Mouse (Mus musculus) forebrain, embryonic 13.5 days (tissue): ENCODE measurements at regions not wholly inside any gene's neighbourhood (a gene's known extent, or its start where the extent isn't known, plus 50 kb on each side); places are given as distances from the start of the nearest gene placed in this dataset.

ENCODE experiments used
- ATAC-seq: fragments of 200-750 bp; cut with Nextera tagmentation; 2 replicates; pipeline ENCODE4 v1.8.0; 2017
- H3K27ac ChIP-seq: fragments of 300-500 bp; sonication (generic); 2 replicates; pipeline ENCODE4 v1.5.1; 2015; ENCODE audit warnings: inconsistent platforms, mild to moderate bottlenecking, moderate library complexity
- H3K27me3 ChIP-seq: fragments of 300-500 bp; sonication (generic); 2 replicates; pipeline ENCODE4 v1.6.1; 2015; ENCODE audit warnings: mild to moderate bottlenecking, inconsistent platforms
- H3K36me3 ChIP-seq: fragments of 300-500 bp; sonication (generic); 2 replicates; pipeline ENCODE4 v1.6.1; 2015; ENCODE audit warnings: mild to moderate bottlenecking, inconsistent platforms; ENCODE audit not compliant: poor library complexity, severe bottlenecking
- H3K4me1 ChIP-seq: fragments of 300-500 bp; sonication (generic); 2 replicates; pipeline ENCODE4 v1.6.1; 2015; ENCODE audit warnings: inconsistent platforms
- H3K4me2 ChIP-seq: fragments of 300-500 bp; sonication (generic); 2 replicates; pipeline ENCODE4 v1.6.1; 2015; ENCODE audit warnings: inconsistent platforms, mild to moderate bottlenecking, moderate library complexity
- H3K4me3 ChIP-seq: fragments of 300-500 bp; sonication (generic); 2 replicates; pipeline ENCODE4 v1.5.1; 2015; ENCODE audit warnings: mild to moderate bottlenecking, inconsistent platforms
- H3K9ac ChIP-seq: fragments of 300-500 bp; sonication (generic); 2 replicates; pipeline ENCODE4 v1.6.1; 2015; ENCODE audit warnings: mild to moderate bottlenecking, inconsistent platforms
- H3K9me3 ChIP-seq: fragments of 300-500 bp; sonication (generic); replicated peaks from 2 replicates; pipeline ENCODE4 v1.6.1; 2016; ENCODE audit warnings: inconsistent platforms
- WGBS: fragments of 180-500 bp; shearing (Covaris S2); methylation state at CpG from one replicate; pipeline ENCODE4 v1.1.7; 2015; 5-methylcytosine and 5-hydroxymethylcytosine counted together

GRCm38 (mm10) chr1:137539424-137540116 is 579.3 kb upstream of the Nr5a2 start:
- no peak overlapping the region for H3K4me2 ChIP-seq
- ATAC-seq = no peak
- H3K4me3 ChIP-seq = no peak overlapping the region
- no peak overlapping the region for H3K9ac ChIP-seq
- no peaks in the 10 kb centered on the region for H3K27me3 ChIP-seq
- no peak overlapping the region for H3K27ac ChIP-seq
- H3K9me3 ChIP-seq = no peaks in the 10 kb centered on the region
- WGBS = 88% methylated on average over 12 of the region's 12 CpGs
- no peaks in the 10 kb centered on the region for H3K36me3 ChIP-seq
- no peaks in the 10 kb centered on the region for H3K4me1 ChIP-seq

GRCm38 (mm10) chr1:137514750-137515149 is 554.5 kb upstream of the Nr5a2 start:
- Histone ChIP-seq H3K9ac (no peak overlapping the region), H3K4me1 (no peaks in the 10 kb centered on the region), H3K36me3 (no peaks in the 10 kb centered on the region), H3K4me2 (no peak overlapping the region), H3K27me3 (no peaks in the 10 kb centered on the region), H3K27ac (no peak overlapping the region), H3K9me3 (no peaks in the 10 kb centered on the region), H3K4me3 (no peak overlapping the region)
- 96% methylated on average over 2 of the region's 2 CpGs for WGBS
- no peak for ATAC-seq

- Histone ChIP-seq H3K27me3 (no peaks in the 10 kb centered on the region), H3K9ac (no peak overlapping the region), H3K9me3 (no peaks in the 10 kb centered on the region), H3K4me3 (no peak overlapping the region), H3K4me1 (no peaks in the 10 kb centered on the region), H3K36me3 (no peaks in the 10 kb centered on the region), H3K4me2 (no peak overlapping the region), H3K27ac (no peak overlapping the region)
- ATAC-seq = no peak
- 81% methylated on average over 8 of the region's 8 CpGs for WGBS
Observed at GRCm38 (mm10) chr1:137503704-137504422, 543.6 kb upstream of the Nr5a2 start.

- 84% methylated on average over 5 of the region's 5 CpGs for WGBS
Observed at GRCm38 (mm10) chr1:137488226-137488625, 528.0 kb upstream of the Nr5a2 start.

GRCm38 (mm10) chr1:137478459-137478858 is 518.2 kb upstream of the Nr5a2 start:
- Histone ChIP-seq H3K4me1 (no peaks in the 10 kb centered on the region), H3K9ac (no peak overlapping the region), H3K9me3 (no peaks in the 10 kb centered on the region), H3K4me3 (no peak overlapping the region), H3K36me3 (no peaks in the 10 kb centered on the region), H3K4me2 (no peak overlapping the region), H3K27ac (no peak overlapping the region), H3K27me3 (no peaks in the 10 kb centered on the region)
- no peak for ATAC-seq
- 76% methylated on average over 1 of the region's 1 CpGs for WGBS

More at GRCm38 (mm10) chr1:137488226-137488625, 528.0 kb upstream of the Nr5a2 start:
- Histone ChIP-seq H3K27ac (no peak overlapping the region), H3K9ac (no peak overlapping the region), H3K27me3 (no peaks in the 10 kb centered on the region), H3K4me1 (no peaks in the 10 kb centered on the region), H3K4me3 (no peak overlapping the region), H3K9me3 (no peaks in the 10 kb centered on the region), H3K36me3 (no peaks in the 10 kb centered on the region), H3K4me2 (no peak overlapping the region)
- no peak for ATAC-seq

GRCm38 (mm10) chr1:137477239-137477638 is 517.0 kb upstream of the Nr5a2 start:
- no peak for ATAC-seq
- no peaks in the 10 kb centered on the region for H3K36me3 ChIP-seq
- H3K27ac ChIP-seq = no peak overlapping the region
- no peak overlapping the region for H3K9ac ChIP-seq
- H3K4me2 ChIP-seq = no peak overlapping the region
- 87% methylated on average over 3 of the region's 3 CpGs for WGBS
- no peaks in the 10 kb centered on the region for H3K9me3 ChIP-seq
- H3K4me1 ChIP-seq = no peaks in the 10 kb centered on the region
- H3K27me3 ChIP-seq = no peaks in the 10 kb centered on the region
- no peak overlapping the region for H3K4me3 ChIP-seq

- H3K9me3 ChIP-seq = no peaks in the 10 kb centered on the region
- H3K36me3 ChIP-seq = no peaks in the 10 kb centered on the region
- H3K9ac ChIP-seq = no peak overlapping the region
- no peak overlapping the region for H3K4me2 ChIP-seq
- no peaks in the 10 kb centered on the region for H3K27me3 ChIP-seq
- H3K27ac ChIP-seq = no peak overlapping the region
- H3K4me1 ChIP-seq = no peaks in the 10 kb centered on the region
- H3K4me3 ChIP-seq = no peak overlapping the region
- no peak for ATAC-seq
- 34% methylated on average over 4 of the region's 4 CpGs for WGBS
Observed at GRCm38 (mm10) chr1:137474858-137475257, 514.6 kb upstream of the Nr5a2 start.

GRCm38 (mm10) chr1:137473800-137474685 is 513.8 kb upstream of the Nr5a2 start:
- H3K4me2 ChIP-seq = no peak overlapping the region
- no peak overlapping the region for H3K9ac ChIP-seq
- no peak overlapping the region for H3K4me3 ChIP-seq
- 82% methylated on average over 4 of the region's 4 CpGs for WGBS
- H3K36me3 ChIP-seq = no peaks in the 10 kb centered on the region
- H3K27ac ChIP-seq = no peak overlapping the region
- no peaks in the 10 kb centered on the region for H3K9me3 ChIP-seq
- H3K27me3 ChIP-seq = no peaks in the 10 kb centered on the region
- no peak for ATAC-seq
- no peaks in the 10 kb centered on the region for H3K4me1 ChIP-seq

GRCm38 (mm10) chr1:137464971-137465370 is 504.7 kb upstream of the Nr5a2 start:
- ATAC-seq = no peak
- H3K27ac ChIP-seq = no peak overlapping the region

GRCm38 (mm10) chr1:137461189-137461588 is 500.9 kb upstream of the Nr5a2 start:
- Histone ChIP-seq H3K9ac (no peak overlapping the region), H3K36me3 (no peaks in the 10 kb centered on the region), H3K27ac (no peak overlapping the region), H3K4me2 (no peak overlapping the region), H3K27me3 (no peaks in the 10 kb centered on the region), H3K4me1 (no peaks in the 10 kb centered on the region), H3K4me3 (no peak overlapping the region), H3K9me3 (no peaks in the 10 kb centered on the region)
- WGBS = 60% methylated on average over 1 of the region's 1 CpGs
- no peak for ATAC-seq

More at GRCm38 (mm10) chr1:137464971-137465370, 504.7 kb upstream of the Nr5a2 start:
- H3K4me1 ChIP-seq = no peaks in the 10 kb centered on the region
- no peak overlapping the region for H3K4me2 ChIP-seq
- H3K9me3 ChIP-seq = no peaks in the 10 kb centered on the region
- 86% methylated on average over 5 of the region's 5 CpGs for WGBS
- H3K9ac ChIP-seq = no peak overlapping the region
- no peaks in the 10 kb centered on the region for H3K36me3 ChIP-seq
- no peaks in the 10 kb centered on the region for H3K27me3 ChIP-seq
- no peak overlapping the region for H3K4me3 ChIP-seq

- Histone ChIP-seq H3K4me2 (no peak overlapping the region), H3K9me3 (no peaks in the 10 kb centered on the region), H3K9ac (no peak overlapping the region), H3K4me1 (peaks cover 8% of the 10 kb centered on the region), H3K27ac (peak overlapping the region; percentile 53), H3K4me3 (no peak overlapping the region), H3K27me3 (no peaks in the 10 kb centered on the region), H3K36me3 (no peaks in the 10 kb centered on the region)
- ATAC-seq = peak; percentile 84
- 34% methylated on average over 7 of the region's 7 CpGs for whole genome bisulfite sequencing
Observed at GRCm38 (mm10) chr1:137453446-137454208, 493.4 kb upstream of the Nr5a2 start.
